Mouse (Mus musculus): ENCODE measurements around the gene Omp.
"Not testable (repeated sequence)": the region's sequence is repeated elsewhere in the genome, so short reads cannot be mapped to it uniquely, and the experiment has no call there.

Omp gene

DNA sequence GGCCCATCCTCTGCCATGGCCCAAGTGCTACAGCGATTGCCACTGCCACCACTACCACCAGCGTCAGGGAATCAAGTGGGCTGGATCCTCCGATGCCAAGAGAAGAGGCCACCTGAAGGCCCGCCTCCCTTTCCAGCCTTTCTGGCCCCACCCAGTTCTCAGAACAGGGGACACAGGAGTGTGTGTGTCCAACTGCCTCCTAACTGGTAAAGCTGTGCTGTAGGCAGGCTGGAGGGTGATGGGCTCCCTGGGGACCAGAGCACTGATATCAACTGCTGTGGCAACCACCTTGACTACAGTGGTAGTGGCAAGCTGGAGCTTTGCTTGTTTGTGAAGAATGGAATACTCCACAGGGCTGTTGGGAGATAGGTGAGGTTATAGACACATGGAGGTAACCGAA lies at the start of gene Omp:
Gene Omp, minus strand, starts transcription at position 101 of the 400 bp plus-strand sequence.
- in situ Hi-C loops (cut with MboI, MseI) = no loop called here

GRCm38 (mm10) chr7:98194026-98194792 lies 48.9 kb upstream of the Omp start:
- in situ Hi-C loops (cut with MboI, MseI) = no loop called here

DNA sequence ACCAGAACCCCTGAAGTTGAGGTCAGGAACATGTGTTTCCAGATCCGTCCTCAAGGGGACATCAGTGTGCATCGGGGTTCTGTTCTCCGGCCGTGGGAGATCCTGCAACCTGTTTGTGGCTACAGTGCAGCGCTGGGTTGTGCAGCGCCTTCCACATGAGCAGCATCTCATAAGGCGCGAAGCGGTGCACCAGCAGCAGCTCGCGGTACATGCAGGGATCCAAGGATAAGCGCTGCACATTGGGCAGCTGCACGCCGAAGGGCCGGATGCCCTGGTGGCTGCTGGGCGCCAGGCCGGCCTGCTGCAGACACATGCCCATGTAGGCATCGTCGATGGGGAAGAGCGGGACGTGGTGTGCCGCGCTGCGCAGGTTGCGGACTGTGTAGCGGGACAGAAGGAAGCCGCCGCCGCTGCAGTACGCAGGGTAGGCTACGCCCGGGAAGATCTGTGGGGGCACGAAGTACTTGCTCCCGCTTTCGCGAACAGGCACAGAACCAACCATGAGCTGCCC lies 48.3 kb upstream of the Omp start:
- in situ Hi-C loops (cut with MboI, MseI) = no loop called here

- in situ Hi-C loops (cut with MboI, MseI) = no loop called here
Measured at GRCm38 (mm10) chr7:98191571-98192250, 46.4 kb upstream of the Omp start.

- in situ Hi-C loops (cut with MboI, MseI) = no loop called here
Measured at GRCm38 (mm10) chr7:98190578-98190977, 45.3 kb upstream of the Omp start.

- in situ Hi-C loops (cut with MboI, MseI) = no loop called here
Measured at GRCm38 (mm10) chr7:98189745-98190144, 44.4 kb upstream of the Omp start.

DNA sequence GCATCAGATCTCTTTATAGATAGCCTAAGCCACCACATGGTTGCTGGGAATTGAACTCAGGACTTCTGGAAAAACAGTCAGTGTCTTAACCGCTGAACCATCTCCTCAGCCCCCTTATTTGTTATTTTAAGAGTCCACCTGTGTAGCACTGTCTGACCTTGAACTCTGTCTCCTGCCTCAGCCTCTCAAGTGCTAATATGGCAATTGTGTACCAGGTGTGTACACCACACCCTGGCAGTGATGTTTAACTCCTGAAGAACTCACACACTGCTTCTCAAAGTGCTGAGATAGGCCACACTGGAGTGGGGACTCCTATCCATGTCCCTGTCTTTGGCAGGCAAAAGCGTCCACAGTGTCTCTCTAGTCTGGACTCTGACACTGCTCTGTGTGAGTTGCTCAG lies 43.4 kb upstream of the Omp start:
- in situ Hi-C loops (cut with MboI, MseI) = no loop called here

GRCm38 (mm10) chr7:98188238-98188637 lies 42.9 kb upstream of the Omp start:
- in situ Hi-C loops (cut with MboI, MseI) = no loop called here

GRCm38 (mm10) chr7:98187332-98187731 lies 42.0 kb upstream of the Omp start:
- in situ Hi-C loops (cut with MboI, MseI) = not testable (repeated sequence)

GRCm38 (mm10) chr7:98186637-98187036 lies 41.3 kb upstream of the Omp start:
- in situ Hi-C loops (cut with MboI, MseI) = no loop called here

- in situ Hi-C loops (cut with MboI, MseI) = no loop called here
Measured at GRCm38 (mm10) chr7:98185326-98185725, 40.0 kb upstream of the Omp start.

- in situ Hi-C loops (cut with MboI, MseI) = no loop called here
Measured at GRCm38 (mm10) chr7:98178560-98179231, 33.4 kb upstream of the Omp start.

GRCm38 (mm10) chr7:98177929-98178559 lies 32.7 kb upstream of the Omp start, which contains the start of gene Capn5:
Gene Capn5 (minus strand): TSS chr7:98178274.
- in situ Hi-C loops (cut with MboI, MseI) = no loop called here

DNA sequence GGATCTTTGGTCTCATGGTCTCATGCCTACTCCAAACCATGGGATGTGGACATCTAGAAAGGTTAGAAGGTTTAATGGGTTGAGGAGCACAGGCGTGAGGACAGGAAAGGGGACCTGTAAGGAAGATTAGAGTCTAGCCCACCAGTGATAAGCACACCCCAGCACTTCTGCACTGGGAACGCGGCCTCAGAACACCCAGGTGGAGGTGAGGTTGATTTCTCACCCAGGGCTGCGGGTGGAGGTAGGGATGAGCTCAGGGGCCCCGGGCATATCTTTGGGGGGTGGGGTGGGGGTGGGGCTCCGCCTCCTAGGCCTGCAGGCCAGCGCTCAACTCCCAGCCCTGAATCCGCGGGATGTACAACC lies 32.2 kb upstream of the Omp start:
- in situ Hi-C loops (cut with MboI, MseI) = no loop called here

DNA sequence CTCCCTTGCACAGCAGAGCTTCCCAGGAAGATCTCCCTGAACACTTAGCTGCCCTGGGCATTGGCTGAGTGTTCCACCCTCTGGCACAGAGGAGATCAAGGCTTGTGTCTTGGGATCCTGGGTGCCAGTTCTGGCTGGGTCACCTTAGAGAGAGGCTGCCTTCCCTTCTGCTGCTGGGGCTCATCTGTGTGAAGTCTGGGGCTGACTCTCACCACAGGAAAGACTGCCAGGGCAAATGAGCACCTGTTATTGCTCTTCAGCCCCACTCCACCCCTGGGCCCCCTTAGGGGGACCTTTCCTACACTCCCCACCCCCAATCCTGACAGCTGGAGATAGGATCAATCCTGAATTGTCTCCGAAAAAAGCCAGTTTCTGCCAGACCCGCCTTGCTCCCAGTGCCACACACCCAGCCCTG lies 31.8 kb upstream of the Omp start:
- in situ Hi-C loops (cut with MboI, MseI) = no loop called here

GRCm38 (mm10) chr7:98176322-98177070 lies 31.2 kb upstream of the Omp start:
- in situ Hi-C loops (cut with MboI, MseI) = no loop called here

DNA sequence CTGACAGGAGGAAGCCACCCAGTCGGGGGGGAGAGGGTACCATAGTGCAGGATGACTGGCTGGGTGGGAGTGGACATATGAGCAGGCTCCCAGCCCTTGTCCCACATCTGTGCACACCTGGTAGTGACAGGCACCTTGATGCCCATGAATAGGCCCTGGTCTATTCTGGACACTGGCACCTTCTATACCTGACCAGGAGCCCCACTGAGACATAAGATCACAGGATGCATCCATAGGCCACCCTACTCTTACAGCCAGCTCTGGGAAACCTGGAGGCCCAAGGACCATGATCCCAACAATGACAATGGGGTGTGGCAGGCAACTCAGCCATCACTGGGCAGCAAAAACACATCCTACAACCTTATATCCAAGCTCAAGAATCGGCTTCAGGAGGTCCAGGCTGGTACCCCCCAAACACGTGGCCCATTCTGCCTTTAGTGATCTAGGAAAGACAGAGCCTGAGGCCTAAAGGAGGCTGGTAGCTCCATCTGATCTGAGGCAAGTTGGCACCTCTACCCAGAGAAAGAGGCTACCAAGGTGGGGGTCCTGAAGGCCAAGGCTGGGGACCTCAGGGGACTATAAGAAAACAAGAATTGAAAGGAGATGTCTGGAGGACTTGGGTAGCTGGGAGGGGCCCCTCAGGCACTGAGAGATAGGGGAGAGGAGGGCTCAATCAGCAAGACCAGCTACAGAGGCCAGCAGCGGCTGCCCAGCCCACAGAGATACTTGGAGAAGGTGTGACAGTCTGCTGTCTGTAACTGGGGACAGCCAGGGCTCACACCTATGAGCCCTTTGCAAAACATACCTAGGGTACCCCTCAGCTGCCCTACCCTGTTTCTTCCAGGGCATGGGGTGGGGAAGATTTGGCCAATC lies 29.8 kb upstream of the Omp start:
- in situ Hi-C loops (cut with MboI, MseI) = no loop called here

- in situ Hi-C loops (cut with MboI, MseI) = no loop called here
Measured at GRCm38 (mm10) chr7:98173408-98173807, 28.1 kb upstream of the Omp start.

DNA sequence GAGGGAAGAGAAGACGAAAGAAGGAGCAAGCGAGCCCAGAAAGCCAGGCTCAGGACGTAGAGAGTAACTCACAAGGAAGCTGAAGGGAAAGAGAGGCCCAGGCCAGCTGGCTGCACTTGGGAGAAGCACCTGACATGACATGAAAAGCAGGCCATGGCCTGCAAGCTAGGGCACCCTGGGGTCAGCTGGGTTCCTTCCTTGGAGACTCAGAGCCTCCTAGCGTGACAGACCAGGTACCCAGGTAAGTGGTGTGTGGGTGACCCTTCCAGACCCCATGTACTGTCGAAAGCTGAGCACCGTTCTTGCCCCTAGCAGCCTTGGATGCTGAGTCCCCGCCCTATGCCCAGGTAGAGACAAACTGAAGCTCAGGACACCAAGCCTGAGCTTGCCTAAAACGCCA lies 27.4 kb upstream of the Omp start:
- in situ Hi-C loops (cut with MboI, MseI) = no loop called here

Data from T-helper 1 cell (primary cell).